Mouse (Mus musculus): ENCODE results near the gene P3h4. TPM values are rescaled to one million over a fixed set of nuclear protein-coding genes. Genes with fewer than 3 reads are reported as not detected.

P3h4 gene
- polyA plus RNA-seq (2015; fragmentation: Nextera tagmentation; extraction: Ambion mirVana), result 36.9 and 38.5 TPM in 2 replicates

GRCm38 (mm10) chr11:100414021-100414913, at the start of gene P3h4:
TSS of gene P3h4 (minus strand) at chr11:100414836.
- Histone ChIP-seq H3K4me2 (ENCODE audit: low read depth, low read length) (peak within 1 kb of the TSS; percentile 85), H3K27ac (ENCODE audit: low read length) (peak within 1 kb of the TSS; percentile 93), H3K4me3 (ENCODE audit: low read length) (peak within 1 kb of the TSS; percentile 72), H3K9me3 (ENCODE audit: control insufficient read depth, low read length) (no peaks in the 10 kb centered on the region), H3K9ac (ENCODE audit: low read depth, low read length) (peak within 1 kb of the TSS; percentile 90), H3K36me3 (ENCODE audit: control insufficient read depth, insufficient read depth, low read length) (no peaks in the 10 kb centered on the region), H3K27me3 (replicated peaks; ENCODE audit: control insufficient read depth, insufficient read depth, low read length) (no peaks in the 10 kb centered on the region), H3K4me1 (ENCODE audit: control insufficient read depth, insufficient read depth, low read length) (peaks cover 35% of the 10 kb centered on the region)
- 1% methylated on average over 93 of the region's 93 CpGs for WGBS
- ATAC-seq, result peak; percentile 91

GRCm38 (mm10) chr11:100462699-100463098, 48.1 kb upstream of the P3h4 start:
- H3K4me3 ChIP-seq (ENCODE audit: low read length), result no peak overlapping the region
- peaks cover 7% of the 10 kb centered on the region; the same call in 1 of the 2 replicates for H3K36me3 ChIP-seq (ENCODE audit: control insufficient read depth, insufficient read depth, low read length)
- no peak overlapping the region for H3K27ac ChIP-seq (ENCODE audit: low read length)
- no peaks in the 10 kb centered on the region for H3K9me3 ChIP-seq (ENCODE audit: control insufficient read depth, low read length)
- H3K27me3 ChIP-seq (replicated peaks; ENCODE audit: control insufficient read depth, insufficient read depth, low read length), result no peaks in the 10 kb centered on the region
- no peak for ATAC-seq
- H3K4me2 ChIP-seq (ENCODE audit: low read depth, low read length), result no peak overlapping the region
- WGBS, result 87% methylated on average over 10 of the region's 10 CpGs
- no peak overlapping the region for H3K9ac ChIP-seq (ENCODE audit: low read depth, low read length)
- H3K4me1 ChIP-seq (ENCODE audit: control insufficient read depth, insufficient read depth, low read length), result no peaks in the 10 kb centered on the region

GRCm38 (mm10) chr11:100457711-100458110, 43.1 kb upstream of the P3h4 start:
- WGBS, result 77% methylated on average over 5 of the region's 5 CpGs
- Histone ChIP-seq H3K4me1 (ENCODE audit: control insufficient read depth, insufficient read depth, low read length) (no peaks in the 10 kb centered on the region), H3K36me3 (ENCODE audit: control insufficient read depth, insufficient read depth, low read length) (peaks cover 7% of the 10 kb centered on the region; the same call in 1 of the 2 replicates), H3K9me3 (ENCODE audit: control insufficient read depth, low read length) (no peaks in the 10 kb centered on the region), H3K27me3 (replicated peaks; ENCODE audit: control insufficient read depth, insufficient read depth, low read length) (no peaks in the 10 kb centered on the region), H3K9ac (ENCODE audit: low read depth, low read length) (no peak overlapping the region), H3K4me2 (ENCODE audit: low read depth, low read length) (no peak overlapping the region), H3K27ac (ENCODE audit: low read length) (no peak overlapping the region), H3K4me3 (ENCODE audit: low read length) (no peak overlapping the region)
- no peak for ATAC-seq

GRCm38 (mm10) chr11:100457247-100457646, 42.6 kb upstream of the P3h4 start:
- no peaks in the 10 kb centered on the region for H3K27me3 ChIP-seq (replicated peaks; ENCODE audit: control insufficient read depth, insufficient read depth, low read length)
- H3K36me3 ChIP-seq (ENCODE audit: control insufficient read depth, insufficient read depth, low read length), result 0 out of 2 replicates have a peak, but pooled peaks cover 6% of the 10 kb centered on the region
- H3K9me3 ChIP-seq (ENCODE audit: control insufficient read depth, low read length), result no peaks in the 10 kb centered on the region
- ATAC-seq, result no peak
- H3K4me2 ChIP-seq (ENCODE audit: low read depth, low read length), result no peak overlapping the region
- no peak overlapping the region for H3K9ac ChIP-seq (ENCODE audit: low read depth, low read length)
- no peak overlapping the region for H3K27ac ChIP-seq (ENCODE audit: low read length)
- H3K4me1 ChIP-seq (ENCODE audit: control insufficient read depth, insufficient read depth, low read length), result no peaks in the 10 kb centered on the region
- WGBS, result 56% methylated on average over 4 of the region's 4 CpGs
- H3K4me3 ChIP-seq (ENCODE audit: low read length), result no peak overlapping the region

- Histone ChIP-seq H3K27ac (ENCODE audit: low read length) (no peak overlapping the region), H3K9me3 (ENCODE audit: control insufficient read depth, low read length) (no peaks in the 10 kb centered on the region), H3K4me2 (ENCODE audit: low read depth, low read length) (no peak overlapping the region), H3K36me3 (ENCODE audit: control insufficient read depth, insufficient read depth, low read length) (no peaks in the 10 kb centered on the region), H3K4me1 (ENCODE audit: control insufficient read depth, insufficient read depth, low read length) (peaks cover 11% of the 10 kb centered on the region), H3K27me3 (replicated peaks; ENCODE audit: control insufficient read depth, insufficient read depth, low read length) (no peaks in the 10 kb centered on the region), H3K4me3 (ENCODE audit: low read length) (no peak overlapping the region), H3K9ac (ENCODE audit: low read depth, low read length) (no peak overlapping the region)
- ATAC-seq, result no peak
- 84% methylated on average over 6 of the region's 6 CpGs for WGBS
Observed at GRCm38 (mm10) chr11:100442625-100443024, 28.0 kb upstream of the P3h4 start.

- Histone ChIP-seq H3K27me3 (replicated peaks; ENCODE audit: control insufficient read depth, insufficient read depth, low read length) (no peaks in the 10 kb centered on the region), H3K36me3 (ENCODE audit: control insufficient read depth, insufficient read depth, low read length) (peaks cover under 1% of the 10 kb centered on the region; the same call in 1 of the 2 replicates), H3K9ac (ENCODE audit: low read depth, low read length) (peak within 1 kb of the TSS; percentile 90), H3K4me3 (ENCODE audit: low read length) (peak within 1 kb of the TSS; percentile 75), H3K4me2 (ENCODE audit: low read depth, low read length) (peak within 1 kb of the TSS; percentile 79), H3K4me1 (ENCODE audit: control insufficient read depth, insufficient read depth, low read length) (peaks cover 11% of the 10 kb centered on the region), H3K9me3 (ENCODE audit: control insufficient read depth, low read length) (no peaks in the 10 kb centered on the region), H3K27ac (ENCODE audit: low read length) (no peak within 1 kb of the TSS)
- WGBS, result 82% methylated on average over 8 of the region's 8 CpGs
- ATAC-seq, result no peak
Observed at GRCm38 (mm10) chr11:100441797-100442196, 27.2 kb upstream of the P3h4 start, which contains the start of the genes Nt5c3b and Klhl10. TSS of gene Nt5c3b (minus strand) at chr11:100441808. TSS of gene Klhl10 (plus strand) at chr11:100441917.

GRCm38 (mm10) chr11:100440691-100441522, 26.3 kb upstream of the P3h4 start:
- Histone ChIP-seq H3K36me3 (ENCODE audit: control insufficient read depth, insufficient read depth, low read length) (peaks cover 4% of the 10 kb centered on the region; the same call in 1 of the 2 replicates), H3K4me3 (ENCODE audit: low read length) (peak overlapping the region; percentile 75), H3K9me3 (ENCODE audit: control insufficient read depth, low read length) (no peaks in the 10 kb centered on the region), H3K9ac (ENCODE audit: low read depth, low read length) (peak overlapping the region; percentile 90), H3K4me1 (ENCODE audit: control insufficient read depth, insufficient read depth, low read length) (peaks cover 11% of the 10 kb centered on the region), H3K4me2 (ENCODE audit: low read depth, low read length) (peak overlapping the region; percentile 79), H3K27ac (ENCODE audit: low read length) (no peak overlapping the region), H3K27me3 (replicated peaks; ENCODE audit: control insufficient read depth, insufficient read depth, low read length) (no peaks in the 10 kb centered on the region)
- WGBS, result 1% methylated on average over 52 of the region's 52 CpGs
- peak; percentile 99 for ATAC-seq

- H3K4me3 ChIP-seq (ENCODE audit: low read length), result no peak overlapping the region
- no peak for ATAC-seq
- no peaks in the 10 kb centered on the region for H3K9me3 ChIP-seq (ENCODE audit: control insufficient read depth, low read length)
- no peaks in the 10 kb centered on the region for H3K27me3 ChIP-seq (replicated peaks; ENCODE audit: control insufficient read depth, insufficient read depth, low read length)
- H3K9ac ChIP-seq (ENCODE audit: low read depth, low read length), result no peak overlapping the region
- WGBS, result 90% methylated on average over 1 of the region's 1 CpGs
- no peak overlapping the region for H3K27ac ChIP-seq (ENCODE audit: low read length)
- no peak overlapping the region for H3K4me2 ChIP-seq (ENCODE audit: low read depth, low read length)
- H3K36me3 ChIP-seq (ENCODE audit: control insufficient read depth, insufficient read depth, low read length), result peaks cover 6% of the 10 kb centered on the region
- peaks cover 11% of the 10 kb centered on the region for H3K4me1 ChIP-seq (ENCODE audit: control insufficient read depth, insufficient read depth, low read length)
Observed at GRCm38 (mm10) chr11:100437901-100438300, 23.3 kb upstream of the P3h4 start.

- H3K4me2 ChIP-seq (ENCODE audit: low read depth, low read length), result no peak overlapping the region
- H3K27me3 ChIP-seq (replicated peaks; ENCODE audit: control insufficient read depth, insufficient read depth, low read length), result no peaks in the 10 kb centered on the region
- H3K9ac ChIP-seq (ENCODE audit: low read depth, low read length), result no peak overlapping the region
- 80% methylated on average over 9 of the region's 9 CpGs for WGBS
- H3K4me3 ChIP-seq (ENCODE audit: low read length), result no peak overlapping the region
- H3K9me3 ChIP-seq (ENCODE audit: control insufficient read depth, low read length), result no peaks in the 10 kb centered on the region
- H3K4me1 ChIP-seq (ENCODE audit: control insufficient read depth, insufficient read depth, low read length), result peaks cover 5% of the 10 kb centered on the region; the same call in 1 of the 2 replicates
- no peak for ATAC-seq
- no peak overlapping the region for H3K27ac ChIP-seq (ENCODE audit: low read length)
- H3K36me3 ChIP-seq (ENCODE audit: control insufficient read depth, insufficient read depth, low read length), result peaks cover 6% of the 10 kb centered on the region
Observed at GRCm38 (mm10) chr11:100435678-100436246, 21.1 kb upstream of the P3h4 start.

Measured in intestine, embryonic 16.5 days (tissue).